Mouse (Mus musculus) embryonic facial prominence, embryonic 13.5 days (tissue): ENCODE measurements around the gene Mcat. TPM values are rescaled to one million over a fixed set of nuclear protein-coding genes. Genes with fewer than 3 reads are reported as not detected.

Experiments used
- ATAC-seq: fragments of 200-750 bp; cut with Nextera tagmentation; 2 replicates; pipeline ENCODE4 v1.8.0; 2017; ENCODE audit warnings: low read depth; ENCODE audit not compliant: insufficient number of reproducible peaks, insufficient read depth, low FRiP score, low TSS enrichment
- H3K27ac ChIP-seq: fragments of 300-500 bp; sonication (generic); 2 replicates; pipeline ENCODE4 v1.5.1; 2015; ENCODE audit warnings: moderate library complexity, mild to moderate bottlenecking, inconsistent platforms
- H3K27me3 ChIP-seq: fragments of 300-500 bp; sonication (generic); 2 replicates; pipeline ENCODE4 v1.6.1; 2015; ENCODE audit warnings: mild to moderate bottlenecking, inconsistent platforms
- H3K36me3 ChIP-seq: fragments of 300-500 bp; sonication (generic); 2 replicates; pipeline ENCODE4 v1.6.1; 2015; ENCODE audit warnings: mild to moderate bottlenecking, inconsistent platforms
- H3K4me1 ChIP-seq: fragments of 300-500 bp; sonication (generic); 2 replicates; pipeline ENCODE4 v1.6.1; 2015; ENCODE audit warnings: inconsistent platforms
- H3K4me2 ChIP-seq: fragments of 300-500 bp; sonication (generic); 2 replicates; pipeline ENCODE4 v1.6.1; 2015; ENCODE audit warnings: moderate library complexity, mild to moderate bottlenecking, inconsistent platforms
- H3K4me3 ChIP-seq: fragments of 300-500 bp; sonication (generic); 2 replicates; pipeline ENCODE4 v1.5.1; 2015; ENCODE audit warnings: mild to moderate bottlenecking, inconsistent platforms
- H3K9ac ChIP-seq: fragments of 300-500 bp; sonication (generic); 2 replicates; pipeline ENCODE4 v1.6.1; 2015; ENCODE audit warnings: mild to moderate bottlenecking, inconsistent platforms
- H3K9me3 ChIP-seq: fragments of 300-500 bp; sonication (generic); 2 replicates; pipeline ENCODE4 v1.6.1; 2016; ENCODE audit warnings: inconsistent platforms
- WGBS: fragments of 180-500 bp; shearing (Covaris S2); methylation state at CpG from one replicate; pipeline ENCODE4 v1.1.7; 2015; ENCODE audit warnings: mixed read lengths; 5-methylcytosine and 5-hydroxymethylcytosine counted together
- polyA plus RNA-seq: library from polyadenylated mRNA; unstranded; fragments of >200 nt; fragmentation: Nextera tagmentation; extraction: Ambion mirVana; gene quantifications from 2 replicates; pipeline ENCODE4 v1.2.1, GENCODE M21; 2015

Mcat gene
- polyA plus RNA-seq, 1 experiment from 2014 or later, result 41.8 TPM

GRCm38 (mm10) chr15:83573606-83574005 lies 10.0 kb upstream of the Mcat start:
- WGBS, result 96% methylated on average over 12 of the region's 12 CpGs
- H3K36me3 ChIP-seq, result peaks cover 49% of the 10 kb centered on the region
- H3K9me3 ChIP-seq, result no peaks in the 10 kb centered on the region
- H3K4me3 ChIP-seq, result no peak overlapping the region
- no peak overlapping the region for H3K4me2 ChIP-seq
- no peaks in the 10 kb centered on the region for H3K27me3 ChIP-seq
- no peaks in the 10 kb centered on the region for H3K4me1 ChIP-seq
- no peak overlapping the region for H3K27ac ChIP-seq
- ATAC-seq, result no peak
- H3K9ac ChIP-seq, result no peak overlapping the region

- Histone ChIP-seq H3K9me3 (no peaks in the 10 kb centered on the region), H3K4me3 (no peak overlapping the region)
- ATAC-seq, result no peak
Observed at GRCm38 (mm10) chr15:83572132-83572531, 8.5 kb upstream of the Mcat start.

GRCm38 (mm10) chr15:83571636-83572035 lies 8.0 kb upstream of the Mcat start:
- no peak overlapping the region for H3K4me3 ChIP-seq
- ATAC-seq, result no peak
- 92% methylated on average over 5 of the region's 5 CpGs for WGBS

More at GRCm38 (mm10) chr15:83572132-83572531, 8.5 kb upstream of the Mcat start:
- Histone ChIP-seq H3K27me3 (no peaks in the 10 kb centered on the region), H3K27ac (no peak overlapping the region), H3K4me1 (no peaks in the 10 kb centered on the region), H3K36me3 (peaks cover 35% of the 10 kb centered on the region), H3K4me2 (no peak overlapping the region), H3K9ac (no peak overlapping the region)
- WGBS, result 85% methylated on average over 4 of the region's 4 CpGs

GRCm38 (mm10) chr15:83570641-83571040 lies 7.1 kb upstream of the Mcat start:
- no peak overlapping the region for H3K4me2 ChIP-seq
- 64% methylated on average over 2 of the region's 2 CpGs for WGBS
- H3K4me3 ChIP-seq, result no peak overlapping the region
- H3K36me3 ChIP-seq, result peaks cover 20% of the 10 kb centered on the region
- no peaks in the 10 kb centered on the region for H3K4me1 ChIP-seq
- no peaks in the 10 kb centered on the region for H3K27me3 ChIP-seq
- no peak for ATAC-seq
- H3K9me3 ChIP-seq, result no peaks in the 10 kb centered on the region
- no peak overlapping the region for H3K27ac ChIP-seq
- no peak overlapping the region for H3K9ac ChIP-seq

More at GRCm38 (mm10) chr15:83571636-83572035, 8.0 kb upstream of the Mcat start:
- Histone ChIP-seq H3K4me1 (no peaks in the 10 kb centered on the region), H3K27me3 (no peaks in the 10 kb centered on the region), H3K9me3 (no peaks in the 10 kb centered on the region), H3K4me2 (no peak overlapping the region), H3K9ac (no peak overlapping the region), H3K27ac (no peak overlapping the region), H3K36me3 (peaks cover 30% of the 10 kb centered on the region)

GRCm38 (mm10) chr15:83569682-83570081 lies 6.1 kb upstream of the Mcat start:
- 0 out of 2 replicates have a peak, but pooled peaks cover 3% of the 10 kb centered on the region for H3K27me3 ChIP-seq
- H3K27ac ChIP-seq, result no peak overlapping the region
- H3K4me2 ChIP-seq, result no peak overlapping the region
- no peaks in the 10 kb centered on the region for H3K4me1 ChIP-seq
- no peak for ATAC-seq
- 57% methylated on average over 11 of the region's 11 CpGs for WGBS
- no peak overlapping the region for H3K4me3 ChIP-seq
- no peak overlapping the region for H3K9ac ChIP-seq
- peaks cover 10% of the 10 kb centered on the region for H3K36me3 ChIP-seq
- no peaks in the 10 kb centered on the region for H3K9me3 ChIP-seq

GRCm38 (mm10) chr15:83568544-83568943 lies 5.0 kb upstream of the Mcat start:
- Histone ChIP-seq H3K27me3 (0 out of 2 replicates have a peak, but pooled peaks cover 3% of the 10 kb centered on the region), H3K27ac (no peak overlapping the region), H3K4me2 (no peak overlapping the region), H3K9me3 (no peaks in the 10 kb centered on the region), H3K9ac (no peak overlapping the region), H3K4me1 (peaks cover 11% of the 10 kb centered on the region), H3K4me3 (no peak overlapping the region), H3K36me3 (no peaks in the 10 kb centered on the region)
- 90% methylated on average over 5 of the region's 5 CpGs for WGBS
- ATAC-seq, result no peak

GRCm38 (mm10) chr15:83567728-83568127 lies 4.1 kb upstream of the Mcat start:
- H3K27me3 ChIP-seq, result 0 out of 2 replicates have a peak, but pooled peaks cover 3% of the 10 kb centered on the region
- no peak overlapping the region for H3K9ac ChIP-seq
- no peaks in the 10 kb centered on the region for H3K9me3 ChIP-seq
- WGBS, result 84% methylated on average over 3 of the region's 3 CpGs
- peaks cover 19% of the 10 kb centered on the region for H3K4me1 ChIP-seq
- no peak for ATAC-seq
- H3K4me3 ChIP-seq, result no peak overlapping the region
- H3K27ac ChIP-seq, result no peak overlapping the region
- no peak overlapping the region for H3K4me2 ChIP-seq
- no peaks in the 10 kb centered on the region for H3K36me3 ChIP-seq

- peaks cover 23% of the 10 kb centered on the region for H3K4me1 ChIP-seq
- H3K27ac ChIP-seq, result no peak overlapping the region
- no peak for ATAC-seq
- 0 out of 2 replicates have a peak, but pooled peaks cover 3% of the 10 kb centered on the region for H3K27me3 ChIP-seq
- no peak overlapping the region for H3K4me2 ChIP-seq
- H3K9ac ChIP-seq, result no peak overlapping the region
- no peaks in the 10 kb centered on the region for H3K36me3 ChIP-seq
- H3K9me3 ChIP-seq, result no peaks in the 10 kb centered on the region
- no peak overlapping the region for H3K4me3 ChIP-seq
- 68% methylated on average over 5 of the region's 5 CpGs for WGBS
Observed at GRCm38 (mm10) chr15:83566006-83566405, 2.4 kb upstream of the Mcat start.

GRCm38 (mm10) chr15:83565434-83565833 lies 1.8 kb upstream of the Mcat start:
- no peak for ATAC-seq
- Histone ChIP-seq H3K27me3 (0 out of 2 replicates have a peak, but pooled peaks cover 3% of the 10 kb centered on the region), H3K27ac (no peak overlapping the region), H3K9ac (no peak overlapping the region), H3K9me3 (no peaks in the 10 kb centered on the region), H3K4me1 (peaks cover 23% of the 10 kb centered on the region), H3K4me2 (no peak overlapping the region), H3K36me3 (no peaks in the 10 kb centered on the region), H3K4me3 (no peak overlapping the region)
- WGBS, result 92% methylated on average over 3 of the region's 3 CpGs

GRCm38 (mm10) chr15:83563857-83564651 lies 467 bp upstream of the Mcat start:
- Histone ChIP-seq H3K27me3 (0 out of 2 replicates have a peak, but pooled peaks cover 3% of the 10 kb centered on the region), H3K4me3 (peak overlapping the region; percentile 48), H3K4me1 (peaks cover 23% of the 10 kb centered on the region), H3K4me2 (peak overlapping the region; percentile 95), H3K27ac (peak overlapping the region; percentile 28), H3K36me3 (no peaks in the 10 kb centered on the region), H3K9me3 (no peaks in the 10 kb centered on the region), H3K9ac (peak overlapping the region; percentile 75)
- 2% methylated on average over 27 of the region's 27 CpGs for WGBS
- no peak; the same call in 1 of the 2 replicates for ATAC-seq

GRCm38 (mm10) chr15:83562626-83563270 lies 839 bp downstream of the Mcat start:
- Histone ChIP-seq H3K27me3 (0 out of 2 replicates have a peak, but pooled peaks cover 3% of the 10 kb centered on the region), H3K4me2 (peak overlapping the region; percentile 95), H3K36me3 (no peaks in the 10 kb centered on the region), H3K4me1 (peaks cover 23% of the 10 kb centered on the region), H3K9me3 (no peaks in the 10 kb centered on the region), H3K4me3 (peak overlapping the region; percentile 48), H3K9ac (peak overlapping the region; percentile 46; the same call in 1 of the 2 replicates), H3K27ac (peak overlapping the region; percentile 69)
- 25% methylated on average over 15 of the region's 15 CpGs for WGBS
- ATAC-seq, result peak; percentile 61; the same call in 1 of the 2 replicates
